Mouse (Mus musculus) E14TG2a.4 (cell line): ENCODE results near the gene Pde1c.

ENCODE experiments used
- H3K27me3 ChIP-seq: 2 replicates; pipeline ENCODE4 v1.6.1; 2014; ENCODE audit warnings: low read length, control low read depth; ENCODE audit not compliant: insufficient read depth
- H3K36me3 ChIP-seq: 2 replicates; pipeline ENCODE4 v1.6.1; 2014; ENCODE audit warnings: low read length, control low read depth; ENCODE audit not compliant: insufficient read depth
- H3K4me1 ChIP-seq: replicated peaks from 2 replicates; pipeline ENCODE4 v1.6.1; 2014; ENCODE audit warnings: low read depth, low read length, control low read depth
- H3K4me3 ChIP-seq: replicated peaks from 2 replicates; pipeline ENCODE4 v1.5.1; 2014; ENCODE audit warnings: mild to moderate bottlenecking, low read length
- H3K9me3 ChIP-seq: 2 replicates; pipeline ENCODE4 v1.6.1; 2014; ENCODE audit warnings: low read length, control low read depth
- CTCF ChIP-seq: conservative IDR thresholded peaks from 2 replicates; pipeline ENCODE4 v1.5.1; 2014; ENCODE audit warnings: low read length
- NANOG ChIP-seq: IDR thresholded peaks from 2 replicates; pipeline ENCODE4 v1.6.1; 2014; ENCODE audit warnings: borderline replicate concordance, low read length, mixed read lengths
- POU5F1 ChIP-seq: IDR thresholded peaks from 2 replicates; pipeline ENCODE4 v1.6.1; 2014; ENCODE audit warnings: low read length, borderline replicate concordance

Pde1c gene

DNA sequence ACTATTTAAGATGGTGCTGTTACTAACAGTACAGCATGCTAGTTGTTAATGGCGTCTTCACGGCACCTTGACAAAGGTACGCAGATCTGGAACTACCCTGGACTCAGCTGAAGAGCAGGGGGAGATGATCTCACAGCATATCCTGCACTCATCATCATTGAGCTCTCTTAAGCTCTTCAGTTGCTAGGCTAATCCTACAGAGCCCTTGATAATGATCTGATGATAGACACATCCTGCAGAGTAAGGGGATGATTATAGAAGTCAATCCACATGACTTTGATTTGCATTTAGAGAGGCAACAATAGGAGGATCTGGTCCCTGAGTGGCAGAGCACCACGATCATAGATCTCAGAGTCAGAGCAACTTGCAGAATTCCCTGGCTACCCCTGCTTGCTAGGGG is 236.8 kb downstream of the Pde1c start:
- Histone ChIP-seq H3K9me3 (no peaks in the 10 kb centered on the region), H3K4me1 (no peaks in the 10 kb centered on the region), H3K27me3 (no peaks in the 10 kb centered on the region), H3K36me3 (no peaks in the 10 kb centered on the region), H3K4me3 (no peak overlapping the region)
- TF ChIP-seq NANOG (no peak), CTCF (no peak), POU5F1 (no peak)

DNA sequence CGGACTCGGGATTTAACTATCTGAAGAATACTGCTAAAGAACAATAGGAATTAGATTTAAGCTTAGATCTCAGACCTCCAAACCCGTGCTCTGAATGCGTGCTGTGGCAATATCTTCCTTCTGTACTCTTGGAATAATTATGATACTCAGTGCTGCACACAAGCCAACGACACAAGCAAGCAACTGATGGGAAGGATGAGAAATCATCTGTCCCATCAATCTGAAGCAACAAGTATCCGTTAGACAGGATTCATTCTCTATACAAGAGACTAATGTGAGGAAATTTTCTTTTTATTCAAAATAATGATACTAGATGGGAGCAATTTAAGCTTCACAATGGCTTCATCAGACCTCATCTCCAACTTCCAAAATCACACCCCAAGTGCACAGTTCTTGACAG is 237.5 kb downstream of the Pde1c start:
- no peaks in the 10 kb centered on the region for H3K9me3 ChIP-seq
- no peaks in the 10 kb centered on the region for H3K4me1 ChIP-seq
- no peaks in the 10 kb centered on the region for H3K27me3 ChIP-seq
- TF ChIP-seq POU5F1, result no peak
- no peak for TF ChIP-seq CTCF
- H3K36me3 ChIP-seq, result no peaks in the 10 kb centered on the region
- H3K4me3 ChIP-seq, result no peak overlapping the region

DNA sequence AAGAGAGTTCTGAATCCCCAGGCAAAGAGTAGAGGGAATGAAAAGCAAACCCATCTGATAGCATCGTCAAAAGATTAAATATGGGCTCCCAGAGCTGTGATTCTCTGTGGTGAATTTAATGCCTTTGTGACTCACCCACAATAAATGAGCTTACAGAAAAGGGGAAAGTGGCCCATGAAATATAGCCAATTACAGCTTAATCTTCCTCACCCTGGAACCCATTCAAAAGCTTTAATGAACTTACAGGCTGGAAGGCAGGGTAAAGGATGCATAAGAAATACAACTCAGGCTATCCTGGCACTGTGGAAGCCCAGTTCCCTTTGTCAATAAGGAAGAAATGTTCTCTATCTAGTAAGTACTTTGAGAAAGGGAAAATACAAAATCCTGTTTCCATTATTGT is 240.8 kb downstream of the Pde1c start:
- no peak overlapping the region for H3K4me3 ChIP-seq
- H3K4me1 ChIP-seq, result no peaks in the 10 kb centered on the region
- no peaks in the 10 kb centered on the region for H3K36me3 ChIP-seq
- TF ChIP-seq NANOG (no peak), POU5F1 (no peak), CTCF (no peak)
- H3K9me3 ChIP-seq, result no peaks in the 10 kb centered on the region
- no peaks in the 10 kb centered on the region for H3K27me3 ChIP-seq

DNA sequence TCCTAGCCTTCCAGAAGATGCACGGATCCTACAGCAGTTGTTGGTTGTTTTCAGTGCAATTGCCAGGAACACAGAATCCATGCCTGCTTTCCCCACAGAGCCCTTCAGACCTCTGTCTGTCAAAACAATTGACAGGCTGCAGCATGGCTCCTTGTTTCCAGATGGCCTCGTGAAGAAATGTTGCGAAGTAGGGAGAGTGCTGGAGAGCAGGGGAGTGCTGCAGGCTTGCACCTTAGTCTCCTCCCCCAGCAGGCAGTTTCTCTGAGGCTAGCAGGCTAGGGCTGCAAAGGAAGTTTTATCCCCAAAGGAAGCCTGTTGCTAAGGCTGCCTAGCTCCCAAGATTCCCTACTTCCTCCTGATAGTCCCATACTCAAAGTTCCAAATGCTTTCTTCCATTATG is 246.1 kb downstream of the Pde1c start:
- peaks cover 7% of the 10 kb centered on the region; the same call in 1 of the 2 replicates for H3K9me3 ChIP-seq
- no peaks in the 10 kb centered on the region for H3K27me3 ChIP-seq
- no peaks in the 10 kb centered on the region for H3K4me1 ChIP-seq
- H3K36me3 ChIP-seq, result no peaks in the 10 kb centered on the region
- H3K4me3 ChIP-seq, result no peak overlapping the region
- no peak for TF ChIP-seq POU5F1
- TF ChIP-seq CTCF, result no peak
- TF ChIP-seq NANOG, result no peak

DNA sequence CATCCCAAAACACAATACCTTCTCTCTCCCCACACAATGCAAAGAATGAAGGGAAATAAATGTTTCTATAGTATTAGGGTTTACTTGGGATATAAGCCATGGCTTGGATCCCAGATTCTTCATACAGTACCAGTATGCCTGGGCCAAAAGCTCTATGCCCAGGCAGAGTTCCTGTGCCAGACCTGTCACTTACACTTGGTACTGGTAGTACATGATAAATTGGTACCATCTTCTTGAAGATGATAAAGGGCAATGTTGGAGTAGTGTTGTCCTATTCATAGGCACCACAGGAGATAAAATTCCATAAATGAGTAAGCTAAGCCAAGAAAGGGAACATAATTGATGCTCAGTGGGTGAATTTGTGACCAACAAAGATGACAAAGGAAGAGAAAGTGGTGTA is 258.6 kb downstream of the Pde1c start:
- TF ChIP-seq POU5F1 (no peak), NANOG (no peak), CTCF (no peak)
- Histone ChIP-seq H3K36me3 (no peaks in the 10 kb centered on the region), H3K4me1 (no peaks in the 10 kb centered on the region), H3K4me3 (no peak overlapping the region), H3K27me3 (no peaks in the 10 kb centered on the region), H3K9me3 (no peaks in the 10 kb centered on the region)

DNA sequence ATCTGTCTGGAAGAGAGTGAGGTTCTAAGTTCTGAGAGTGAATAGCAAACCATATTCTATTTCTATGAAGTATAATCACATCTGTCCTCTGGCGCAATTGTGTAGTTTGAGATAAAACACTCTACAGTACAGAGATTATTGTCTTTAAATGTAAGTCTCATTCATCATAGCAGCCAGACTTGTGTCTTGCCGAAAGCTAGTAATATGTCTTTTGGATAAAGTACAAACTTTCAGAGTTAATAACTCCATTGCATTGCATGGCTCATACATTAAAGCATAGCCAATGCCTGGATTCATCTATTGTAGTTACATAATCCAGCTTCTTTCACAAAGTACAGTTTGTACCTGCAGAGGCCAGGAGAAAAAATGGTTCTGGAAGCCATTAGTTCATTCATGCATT is 262.8 kb downstream of the Pde1c start:
- Histone ChIP-seq H3K9me3 (no peaks in the 10 kb centered on the region), H3K27me3 (no peaks in the 10 kb centered on the region), H3K4me1 (no peaks in the 10 kb centered on the region), H3K4me3 (no peak overlapping the region), H3K36me3 (no peaks in the 10 kb centered on the region)
- TF ChIP-seq NANOG (no peak), POU5F1 (no peak), CTCF (no peak)

DNA sequence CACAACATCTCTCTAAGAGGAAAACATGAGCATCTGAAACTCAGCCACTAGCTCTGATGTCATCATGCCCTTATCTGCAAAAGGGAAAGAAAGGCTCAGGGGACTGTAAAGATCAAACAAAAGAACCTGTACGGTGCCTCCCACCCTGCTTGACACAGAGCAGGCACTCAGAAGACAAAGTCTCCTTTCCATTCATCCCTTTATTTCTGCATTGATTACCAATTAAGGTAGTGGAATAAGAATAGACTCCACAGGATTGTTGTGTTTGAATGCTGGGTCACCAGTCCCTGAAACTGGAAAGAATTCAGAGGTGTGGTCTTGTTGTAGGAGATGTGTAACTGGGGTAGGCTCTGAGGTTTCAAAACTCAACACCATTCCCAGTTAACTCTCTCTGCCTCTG is 276.7 kb downstream of the Pde1c start:
- Histone ChIP-seq H3K9me3 (no peaks in the 10 kb centered on the region), H3K27me3 (no peaks in the 10 kb centered on the region), H3K4me3 (no peak overlapping the region), H3K4me1 (peaks cover 16% of the 10 kb centered on the region), H3K36me3 (no peaks in the 10 kb centered on the region)
- TF ChIP-seq CTCF (no peak), NANOG (peak; percentile 97)

DNA sequence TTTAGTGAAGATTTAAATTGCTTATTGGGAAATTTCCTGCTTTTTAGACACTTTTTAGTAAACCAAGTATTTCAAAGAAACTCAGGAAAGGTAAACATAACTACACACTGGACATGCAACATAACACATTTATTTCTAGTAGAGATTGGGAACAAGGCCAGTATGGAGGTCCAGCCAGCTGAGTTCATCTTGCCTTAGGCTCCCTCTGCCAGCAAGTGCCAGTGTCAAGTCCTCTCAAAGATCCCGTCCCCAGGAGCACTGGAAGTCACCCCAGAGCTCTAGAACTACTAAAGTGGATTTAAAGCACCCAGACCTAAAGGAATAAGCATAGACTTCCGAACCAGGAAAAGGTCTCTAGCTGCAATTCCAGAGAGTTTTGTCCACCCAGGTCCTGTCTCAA is 279.6 kb downstream of the Pde1c start:
- peaks cover 16% of the 10 kb centered on the region for H3K4me1 ChIP-seq
- no peaks in the 10 kb centered on the region for H3K9me3 ChIP-seq
- H3K4me3 ChIP-seq, result no peak overlapping the region
- TF ChIP-seq NANOG, result no peak
- TF ChIP-seq CTCF, result no peak
- no peak for TF ChIP-seq POU5F1
- H3K27me3 ChIP-seq, result no peaks in the 10 kb centered on the region
- H3K36me3 ChIP-seq, result no peaks in the 10 kb centered on the region

DNA sequence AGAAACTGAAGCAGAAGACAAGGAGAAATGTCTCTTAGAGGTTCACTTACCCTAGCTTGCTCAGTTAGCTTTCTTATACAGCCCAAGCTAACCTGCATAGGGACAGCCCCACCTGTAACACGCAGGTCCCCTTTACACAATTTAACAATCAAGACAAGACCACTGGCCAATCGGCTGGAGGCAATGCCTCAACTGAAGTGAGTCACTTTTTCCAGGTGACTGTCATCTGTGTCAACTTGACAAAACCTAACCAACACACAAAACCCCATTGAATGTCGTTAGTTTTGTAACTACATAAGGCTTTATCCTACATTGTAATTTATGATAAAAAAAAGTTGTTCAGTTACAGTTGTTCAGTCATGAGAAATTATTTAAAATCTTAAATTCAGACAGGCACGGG is 284.1 kb downstream of the Pde1c start:
- H3K36me3 ChIP-seq, result no peaks in the 10 kb centered on the region
- TF ChIP-seq CTCF (no peak), NANOG (no peak), POU5F1 (no peak)
- no peaks in the 10 kb centered on the region for H3K9me3 ChIP-seq
- no peak overlapping the region for H3K4me3 ChIP-seq
- H3K4me1 ChIP-seq, result no peaks in the 10 kb centered on the region
- H3K27me3 ChIP-seq, result no peaks in the 10 kb centered on the region

DNA sequence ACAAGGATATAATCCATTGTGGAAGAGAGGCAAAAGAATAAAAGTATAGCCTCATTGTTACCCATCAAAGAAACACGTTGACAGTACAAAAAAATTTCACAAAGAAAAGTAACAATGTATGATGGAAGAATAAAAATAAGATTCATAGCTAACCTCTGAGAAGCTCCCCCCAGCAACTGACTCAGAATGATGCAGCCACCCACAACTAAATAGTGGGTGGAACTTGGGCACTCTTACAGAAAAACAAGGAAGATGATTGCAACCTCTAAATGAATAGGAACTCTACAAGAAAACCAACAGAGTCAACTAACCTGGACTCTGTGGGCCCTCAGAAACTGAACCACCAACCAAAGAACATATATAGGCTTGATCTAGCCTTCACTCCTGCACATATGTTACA is 293.4 kb downstream of the Pde1c start:
- no peaks in the 10 kb centered on the region for H3K36me3 ChIP-seq
- TF ChIP-seq CTCF (no peak), POU5F1 (no peak), NANOG (no peak)
- H3K27me3 ChIP-seq, result no peaks in the 10 kb centered on the region
- H3K4me3 ChIP-seq, result no peak overlapping the region
- H3K4me1 ChIP-seq, result no peaks in the 10 kb centered on the region
- H3K9me3 ChIP-seq, result no peaks in the 10 kb centered on the region
